ENCODE assay signal across 8 mouse cellular contexts in the genomic region with DNA sequence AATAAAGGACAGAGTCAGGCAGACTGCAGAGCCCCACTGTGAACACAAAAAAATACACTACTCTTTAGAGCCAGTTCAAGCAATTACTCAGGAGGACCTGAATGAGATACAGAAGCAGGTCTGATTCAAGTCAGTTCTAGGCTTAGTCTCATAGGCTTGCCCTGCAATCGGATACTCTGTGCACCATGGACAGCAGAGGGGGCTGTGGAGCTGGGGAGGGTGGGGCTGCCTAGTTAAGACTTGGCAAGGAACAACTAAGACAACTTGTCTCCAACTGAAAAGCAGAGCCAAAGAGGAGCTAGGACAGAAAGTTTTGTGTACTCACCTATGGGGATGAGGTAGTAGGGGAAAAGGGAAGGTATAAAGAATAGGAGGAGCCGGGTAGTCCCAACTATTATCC. TPM values are rescaled to one million over a fixed set of nuclear protein-coding genes. Genes with fewer than 3 reads are reported as not detected.
DNase-seq lines count a peak whose midpoint lies in the region; ATAC-seq and TF ChIP-seq lines count a peak whose summit lies in the region.

No protein-coding gene starts in this region.

- intact Hi-C loops in left cerebral cortex, postnatal 36 days (cut with DNase I), result loop anchor here (2.0 kb wide), 1 partner anchor 23 kb away; no protein-coding TSS in a partner anchor

- 0 out of 2 replicates have a peak, but pooled peaks cover 3% of the 10 kb centered on the region for H3K4me1 ChIP-seq in intestine, postnatal 0 days (replicated peaks; ENCODE audit: control insufficient read depth, insufficient read depth, low read length)
- H3K4me1 ChIP-seq in intestine, embryonic 16.5 days (ENCODE audit: control insufficient read depth, insufficient read depth, low read length), result peaks cover 13% of the 10 kb centered on the region
- peaks cover 0 to 9% of the 10 kb centered on the region in 2 experiments; a peak in 2 of 4 replicates for H3K4me1 ChIP-seq in CH12.LX (ENCODE audit: control insufficient read depth in 1 of 2, insufficient read depth in 2 of 2)
- H3K4me1 ChIP-seq in small intestine, adult 2 months (ENCODE audit: control insufficient read depth, insufficient read depth, insufficient read length, low read length), result peaks cover 15% of the 10 kb centered on the region
- H3K4me1 ChIP-seq in midbrain, embryonic 13.5 days (replicated peaks), result peaks cover 17% of the 10 kb centered on the region

- dilution Hi-C loops in CH12.LX (cut with MboI; ENCODE audit: extremely low pct_ligation_motif_present, extremely low pct_unique_long_range_greater_than_20kb, low sequenced_read_pairs), result no loop called here

- WGBS in intestine, postnatal 0 days, result 70% methylated on average over 2 of the region's 2 CpGs
- 72% methylated on average over 2 of the region's 2 CpGs for WGBS in intestine, embryonic 16.5 days
- WGBS in small intestine, adult 2 months, result 38% methylated on average over 2 of the region's 2 CpGs
- 65% methylated on average over 2 of the region's 2 CpGs for WGBS in midbrain, embryonic 13.5 days

- in situ Hi-C loops in CH12.LX (cut with MboI; ENCODE audit: low pct_ligation_motif_present, low pct_unique_long_range_greater_than_20kb, low sequenced_read_pairs), result no loop called here

- TF ChIP-seq CTCF in intestine, postnatal 0 days (IDR thresholded peaks at IDR 0.05; ENCODE audit: low read depth), result peak; percentile 77
- peak in 1 of 2 experiments; percentile 56; a peak in 2 of 4 replicates for TF ChIP-seq CTCF in CH12.LX (conservative IDR thresholded peaks at IDR 0.05 in 1 of 2, IDR thresholded peaks at IDR 0.05 in 1 of 2; ENCODE audit: low read depth in 2 of 2, low read length in 2 of 2)
- TF ChIP-seq CTCF in small intestine, adult 2 months (IDR thresholded peaks at IDR 0.05; ENCODE audit: extremely low read depth, insufficient read length, insufficient replicate concordance, low read depth, low read length), result peak; percentile 69; the same call in 1 of the 2 replicates

- H3K27me3 ChIP-seq in intestine, postnatal 0 days (replicated peaks; ENCODE audit: control insufficient read depth, insufficient read depth, low read length), result no peaks in the 10 kb centered on the region
- no peaks in the 10 kb centered on the region for H3K27me3 ChIP-seq in intestine, embryonic 16.5 days (replicated peaks; ENCODE audit: control insufficient read depth, insufficient read depth, low read length)
- H3K27me3 ChIP-seq in CH12.LX (replicated peaks), result no peaks in the 10 kb centered on the region
- no peaks in the 10 kb centered on the region for H3K27me3 ChIP-seq in small intestine, adult 2 months (ENCODE audit: control insufficient read depth, insufficient read depth, low read length)
- H3K27me3 ChIP-seq in midbrain, embryonic 13.5 days, result no peaks in the 10 kb centered on the region

- no peak overlapping the region for H3K4me2 ChIP-seq in intestine, postnatal 0 days (replicated peaks; ENCODE audit: low read depth)
- H3K4me2 ChIP-seq in intestine, embryonic 16.5 days (ENCODE audit: low read depth, low read length), result no peak overlapping the region
- H3K4me2 ChIP-seq in CH12.LX (ENCODE audit: insufficient read depth, low read depth, poor library complexity, severe bottlenecking), result no peak overlapping the region
- H3K4me2 ChIP-seq in midbrain, embryonic 13.5 days (replicated peaks), result no peak overlapping the region

- peak; percentile 37 for DNase-seq in CH12.LX (ENCODE audit: extremely low read depth)
- peak; percentile 79 for DNase-seq in c-Kit-positive CD71-positive TER-119-negative erythroid progenitor cells, embryonic 14.5 days (ENCODE audit: low read depth)
- DNase-seq in kidney, postnatal 4 days, result peak; percentile 80 to 82
- no peak for DNase-seq in left cerebral cortex, postnatal 36 days (ENCODE audit: low spot score in 2 of 2)

- no peaks in the 10 kb centered on the region for H3K9me3 ChIP-seq in intestine, postnatal 0 days (ENCODE audit: control insufficient read depth)
- H3K9me3 ChIP-seq in intestine, embryonic 16.5 days (ENCODE audit: control insufficient read depth, low read length), result no peaks in the 10 kb centered on the region
- no peaks in the 10 kb centered on the region for H3K9me3 ChIP-seq in CH12.LX (replicated peaks; ENCODE audit: low read length)
- H3K9me3 ChIP-seq in midbrain, embryonic 13.5 days, result no peaks in the 10 kb centered on the region

- H3K9ac ChIP-seq in intestine, postnatal 0 days (ENCODE audit: low read depth, low read length), result no peak overlapping the region
- H3K9ac ChIP-seq in intestine, embryonic 16.5 days (ENCODE audit: low read depth, low read length), result no peak overlapping the region
- no peak overlapping the region for H3K9ac ChIP-seq in CH12.LX (ENCODE audit: insufficient read depth, low read depth)
- no peak overlapping the region for H3K9ac ChIP-seq in midbrain, embryonic 13.5 days (replicated peaks)

- TF ChIP-seq EP300 in CH12.LX (IDR thresholded peaks at IDR 0.05; ENCODE audit: low read length), result no peak

- TF ChIP-seq RAD21 in CH12.LX (IDR thresholded peaks at IDR 0.05; ENCODE audit: low read depth, low read length), result no peak; the same call in 1 of the 2 replicates

- H3K36me3 ChIP-seq in intestine, postnatal 0 days (ENCODE audit: control insufficient read depth, insufficient read depth), result peaks cover 40% of the 10 kb centered on the region
- H3K36me3 ChIP-seq in intestine, embryonic 16.5 days (ENCODE audit: control insufficient read depth, insufficient read depth, low read length), result no peaks in the 10 kb centered on the region
- H3K36me3 ChIP-seq in CH12.LX (replicated peaks in 1 of 2; ENCODE audit: control insufficient read depth in 1 of 2, insufficient read depth in 1 of 2, low read length in 1 of 2), result peaks cover 29 to 86% of the 10 kb centered on the region in 2 experiments
- peaks cover 16% of the 10 kb centered on the region for H3K36me3 ChIP-seq in small intestine, adult 2 months (ENCODE audit: control insufficient read depth, insufficient read depth, low read length)
- H3K36me3 ChIP-seq in midbrain, embryonic 13.5 days, result peaks cover 59% of the 10 kb centered on the region

- no peak overlapping the region for H3K4me3 ChIP-seq in intestine, postnatal 0 days (ENCODE audit: low read depth, low read length)
- no peak overlapping the region for H3K4me3 ChIP-seq in intestine, embryonic 16.5 days (ENCODE audit: low read length)
- H3K4me3 ChIP-seq in CH12.LX (replicated peaks in 1 of 3; ENCODE audit: low read depth in 2 of 3, low read length in 2 of 3, poor library complexity in 1 of 3), result no peak overlapping the region
- H3K4me3 ChIP-seq in small intestine, adult 2 months (ENCODE audit: low read depth, low read length), result no peak overlapping the region
- no peak overlapping the region for H3K4me3 ChIP-seq in midbrain, embryonic 13.5 days (replicated peaks)

- ATAC-seq in intestine, postnatal 0 days, result no peak
- ATAC-seq in intestine, embryonic 16.5 days, result no peak
- ATAC-seq in midbrain, embryonic 13.5 days, result no peak

- H3K27ac ChIP-seq in intestine, postnatal 0 days (ENCODE audit: low read depth, low read length), result no peak overlapping the region
- no peak overlapping the region for H3K27ac ChIP-seq in intestine, embryonic 16.5 days (ENCODE audit: low read length)
- H3K27ac ChIP-seq in CH12.LX (ENCODE audit: insufficient read depth, low read depth), result no peak overlapping the region
- no peak overlapping the region for H3K27ac ChIP-seq in small intestine, adult 2 months (ENCODE audit: insufficient read depth, low read depth, low read length)
- no peak overlapping the region for H3K27ac ChIP-seq in midbrain, embryonic 13.5 days

- no peak for TF ChIP-seq POLR2A in CH12.LX (IDR thresholded peaks at IDR 0.05; ENCODE audit: low read depth, low read length)
- TF ChIP-seq POLR2A in small intestine, adult 2 months (IDR thresholded peaks at IDR 0.05; ENCODE audit: low read depth, low read length), result no peak

- no peaks in the 10 kb centered on the region for H3K79me2 ChIP-seq in CH12.LX (replicated peaks; ENCODE audit: control insufficient read depth, extremely low read depth, insufficient read depth, poor library complexity, severe bottlenecking)

TF ChIP-seq in CH12.LX, 34 proteins besides CTCF, POLR2A, EP300 and RAD21:
- TF ChIP-seq ZC3H11A (IDR thresholded peaks at IDR 0.05; ENCODE audit: low read depth, low read length) (no peak), MAZ (IDR thresholded peaks at IDR 0.05; ENCODE audit: low read depth, low read length) (peak; percentile 68; the same call in 1 of the 2 replicates), SMC3 (IDR thresholded peaks at IDR 0.05; ENCODE audit: low read depth, low read length) (peak; percentile 36; the same call in 1 of the 2 replicates)

RNA-seq across cellular contexts. Expression of gene Hsd11b2, which starts 13.2 kb away (rescaled TPM):
- 1.1 and 4.1 TPM in 2 replicates for polyA plus RNA-seq in intestine, postnatal 0 days (2015; fragmentation: Nextera tagmentation; extraction: Ambion mirVana)
- polyA plus RNA-seq in intestine, embryonic 16.5 days (2015; fragmentation: Nextera tagmentation; extraction: Ambion mirVana), result 1.9 and 2.3 TPM in 2 replicates
- total RNA-seq in CH12.LX (2012; rRNA removed), result not detected in 2 replicates
- not detected in 2 replicates for total RNA-seq in CH12.LX (2014; rRNA removed)
- polyA plus RNA-seq in CH12.LX (2012; ENCODE audit: insufficient read length, low read depth), result not detected in 2 replicates
- polyA plus RNA-seq in small intestine, adult 2 months (2012; rRNA removed), result 5.0 and 12.2 TPM in 2 replicates
- polyA plus RNA-seq in midbrain, embryonic 13.5 days (2015; fragmentation: Nextera tagmentation; extraction: Ambion mirVana), result 11.6 and 16.9 TPM in 2 replicates
- total RNA-seq in left cerebral cortex, postnatal 36 days (2021), result under 1 TPM in 1 of 2 experiments, not detected in 1; 0.20 TPM

RNA-seq across cellular contexts. Expression of gene Atp6v0d1, which starts 34.1 kb away (rescaled TPM):
- 140 and 151 TPM in 2 replicates for polyA plus RNA-seq in intestine, postnatal 0 days (2015; fragmentation: Nextera tagmentation; extraction: Ambion mirVana)
- 115 and 125 TPM in 2 replicates for polyA plus RNA-seq in intestine, embryonic 16.5 days (2015; fragmentation: Nextera tagmentation; extraction: Ambion mirVana)
- total RNA-seq in CH12.LX (2012; rRNA removed) (38.0 and 48.8 TPM in 2 replicates), CH12.LX (2014; rRNA removed) (51.0 and 55.3 TPM in 2 replicates)
- polyA plus RNA-seq in CH12.LX (2012; ENCODE audit: insufficient read length, low read depth), result 48.8 and 53.6 TPM in 2 replicates
- polyA plus RNA-seq in small intestine, adult 2 months (2012; rRNA removed), result 41.9 and 70.8 TPM in 2 replicates
- 177 and 182 TPM in 2 replicates for polyA plus RNA-seq in midbrain, embryonic 13.5 days (2015; fragmentation: Nextera tagmentation; extraction: Ambion mirVana)
- total RNA-seq in left cerebral cortex, postnatal 36 days (2021), result 100 to 1,000 TPM; 305 to 349 TPM

RNA-seq across cellular contexts. Expression of gene Zdhhc1, which starts 35.1 kb away (rescaled TPM):
- 6.4 and 7.1 TPM in 2 replicates for polyA plus RNA-seq in intestine, postnatal 0 days (2015; fragmentation: Nextera tagmentation; extraction: Ambion mirVana)
- polyA plus RNA-seq in intestine, embryonic 16.5 days (2015; fragmentation: Nextera tagmentation; extraction: Ambion mirVana), result 17.5 and 18.5 TPM in 2 replicates
- 2.1 and 2.6 TPM in 2 replicates for total RNA-seq in CH12.LX (2012; rRNA removed)
- total RNA-seq in CH12.LX (2014; rRNA removed), result 0.86 and 1.6 TPM in 2 replicates
- polyA plus RNA-seq in CH12.LX (2012; ENCODE audit: insufficient read length, low read depth), result 2.6 and 3.6 TPM in 2 replicates
- 14.8 and 15.2 TPM in 2 replicates for polyA plus RNA-seq in small intestine, adult 2 months (2012; rRNA removed)
- polyA plus RNA-seq in midbrain, embryonic 13.5 days (2015; fragmentation: Nextera tagmentation; extraction: Ambion mirVana), result 26.2 and 31.3 TPM in 2 replicates
- total RNA-seq in left cerebral cortex, postnatal 36 days (2021), result 10 to 100 TPM; 33.2 to 45.3 TPM

Comparison
In these comparisons a context has a peak if more than half of its experiments do, and no peak if none do; other contexts are left out.
1. DNase-seq: peak in CH12.LX (single experiment), c-Kit-positive CD71-positive TER-119-negative erythroid progenitor cells, embryonic 14.5 days (single experiment) and kidney, postnatal 4 days (2 of 2); none in left cerebral cortex, postnatal 36 days (0 of 2).